22 mouse cellular contexts compared by ENCODE assay signal in genomic region chr3:67886176-67886575, GRCm38 (mm10). TPM values are rescaled to one million over a fixed set of nuclear protein-coding genes. Genes with fewer than 3 reads are reported as not detected.
"Had no signal": no experiment of that assay in that cellular context is flagged by ENCODE, and none has a peak within 500 bp of the region (broad histone marks: within the 10 kb centered on the region; RNA-seq: fewer than 3 reads in every experiment).

No protein-coding gene starts in this region.

- H3K4me3 ChIP-seq: layer of hippocampus, adult 2 months; limb, embryonic 12.5 days; limb, embryonic 15.5 days had no signal

- ATAC-seq: liver, postnatal 0 days; lung, postnatal 0 days had no signal

- H3K36me3 ChIP-seq: limb, embryonic 12.5 days; limb, embryonic 15.5 days had no signal

- H3K9ac ChIP-seq: limb, embryonic 12.5 days; limb, embryonic 15.5 days; liver, embryonic 14.5 days; liver, postnatal 0 days; lung, embryonic 14.5 days had no signal

- H3K27ac ChIP-seq: kidney, postnatal 0 days; layer of hippocampus, adult 2 months; limb, embryonic 12.5 days; limb, embryonic 15.5 days; liver, embryonic 14.5 days; macrophage had no signal

- H3K9me3 ChIP-seq: limb, embryonic 12.5 days; limb, embryonic 15.5 days had no signal

- H3K4me2 ChIP-seq: limb, embryonic 12.5 days; limb, embryonic 15.5 days; liver, embryonic 11.5 days; lung, embryonic 14.5 days had no signal

- H3K4me1 ChIP-seq: limb, embryonic 15.5 days had no signal

- DNase-seq: kidney, adult 2 months; kidney, postnatal 25 days; layer of hippocampus, adult 9-11 months; liver, postnatal 0 days; lung, embryonic 14.5 days; thymus, adult 18-20 months; thymus, postnatal 36 days had no signal

RNA-seq across cellular contexts. Expression of gene Iqcj, which starts 5.8 kb away (rescaled TPM):
- polyA plus RNA-seq: kidney, adult 2 months; kidney, embryonic 14.5 days; kidney, postnatal 0 days; large intestine, adult 2 months; limb, embryonic 12.5 days; liver, embryonic 11.5 days; liver, embryonic 14.5 days; liver, postnatal 0 days; lung, embryonic 14.5 days; lung, postnatal 0 days; macrophage; neural tube, embryonic 11.5 days; small intestine, adult 2 months; spleen, adult 2 months; stomach, embryonic 16.5 days; urinary bladder, adult 2 months had no signal

RNA-seq across cellular contexts. Expression of gene Iqschfp, which starts 5.9 kb away (rescaled TPM):
- polyA plus RNA-seq: kidney, adult 2 months; kidney, embryonic 14.5 days; large intestine, adult 2 months; liver, embryonic 11.5 days; liver, embryonic 14.5 days; liver, postnatal 0 days; lung, embryonic 14.5 days; lung, postnatal 0 days; macrophage; small intestine, adult 2 months; spleen, adult 2 months; urinary bladder, adult 2 months had no signal
